15 mouse cellular contexts compared by ENCODE assay signal in genomic region chr14:30762131-30762903, GRCm38 (mm10).
"Had no signal": no experiment of that assay in that cellular context is flagged by ENCODE, and none has a peak within 500 bp of the region (broad histone marks: within the 10 kb centered on the region; RNA-seq: fewer than 3 reads in every experiment).

No protein-coding gene starts in this region.

- DNase-seq: kidney, adult 2 months; kidney, postnatal 10 days; left cerebral cortex, postnatal 4 days; lung, adult 2 months; lung, postnatal 36 days; midbrain, embryonic 14.5 days; right cerebral cortex, adult 18-20 months; right cerebral cortex, postnatal 25 days; thymus, postnatal 36 days had no signal

- H3K9me3 ChIP-seq: limb, embryonic 13.5 days; megakaryocyte, embryonic 14.5 days; neural tube, embryonic 15.5 days had no signal

- H3K4me2 ChIP-seq: limb, embryonic 13.5 days; neural tube, embryonic 15.5 days had no signal

- H3K27ac ChIP-seq: limb, embryonic 13.5 days; liver, embryonic 14.5 days; neural tube, embryonic 15.5 days had no signal

- H3K27me3 ChIP-seq: limb, embryonic 13.5 days; megakaryocyte, embryonic 14.5 days; neural tube, embryonic 15.5 days had no signal

- ATAC-seq: lung, postnatal 0 days had no signal

- H3K9ac ChIP-seq: limb, embryonic 13.5 days; liver, embryonic 14.5 days; neural tube, embryonic 15.5 days had no signal

- H3K4me3 ChIP-seq: limb, embryonic 13.5 days; megakaryocyte, embryonic 14.5 days; myocyte; neural tube, embryonic 15.5 days had no signal

- H3K36me3 ChIP-seq: neural tube, embryonic 15.5 days had no signal

- H3K4me1 ChIP-seq: limb, embryonic 13.5 days; neural tube, embryonic 15.5 days had no signal
